Mouse (Mus musculus): ENCODE results near the gene Col19a1. TPM values are rescaled to one million over a fixed set of nuclear protein-coding genes. Genes with fewer than 3 reads are reported as not detected.

Gene Col19a1
- polyA plus RNA-seq, 1 experiment: not detected

GRCm38 (mm10) chr1:24484161-24484560 is 103.1 kb downstream of the Col19a1 start:
- Histone ChIP-seq H3K4me3 (ENCODE audit: insufficient read depth, low read depth, low read length) (no peak overlapping the region), H3K27ac (ENCODE audit: insufficient read depth, low read depth, low read length) (no peak overlapping the region), H3K4me1 (ENCODE audit: control insufficient read depth, insufficient read depth, low read length) (no peaks in the 10 kb centered on the region)
- WGBS: 44% methylated on average over 5 of the region's 5 CpGs
- no peak for TF ChIP-seq POLR2A (IDR thresholded peaks at IDR 0.05; ENCODE audit: insufficient read depth, low read depth, low read length)

- H3K4me1 ChIP-seq (ENCODE audit: control insufficient read depth, insufficient read depth, low read length): no peaks in the 10 kb centered on the region
- WGBS: 83% methylated on average over 7 of the region's 7 CpGs
- no peak overlapping the region for H3K4me3 ChIP-seq (ENCODE audit: insufficient read depth, low read depth, low read length)
- TF ChIP-seq POLR2A (IDR thresholded peaks at IDR 0.05; ENCODE audit: insufficient read depth, low read depth, low read length): no peak
- no peak for TF ChIP-seq CTCF (IDR thresholded peaks at IDR 0.05; ENCODE audit: insufficient read depth, low read depth, low read length)
- no peak overlapping the region for H3K27ac ChIP-seq (ENCODE audit: insufficient read depth, low read depth, low read length)
These were observed 116.1 kb downstream of the Col19a1 start for GRCm38 (mm10) chr1:24471096-24471710.

- H3K4me3 ChIP-seq (ENCODE audit: insufficient read depth, low read depth, low read length): no peak overlapping the region
- 71% methylated on average over 5 of the region's 5 CpGs for WGBS
- no peak overlapping the region for H3K27ac ChIP-seq (ENCODE audit: insufficient read depth, low read depth, low read length)
- H3K4me1 ChIP-seq (ENCODE audit: control insufficient read depth, insufficient read depth, low read length): no peaks in the 10 kb centered on the region
- no peak for TF ChIP-seq POLR2A (IDR thresholded peaks at IDR 0.05; ENCODE audit: insufficient read depth, low read depth, low read length)
- TF ChIP-seq CTCF (IDR thresholded peaks at IDR 0.05; ENCODE audit: insufficient read depth, low read depth, low read length): no peak
These were observed 116.6 kb downstream of the Col19a1 start for GRCm38 (mm10) chr1:24470633-24471032.

GRCm38 (mm10) chr1:24461305-24461887 is 125.9 kb downstream of the Col19a1 start:
- Histone ChIP-seq H3K4me1 (ENCODE audit: control insufficient read depth, insufficient read depth, low read length) (no peaks in the 10 kb centered on the region), H3K27ac (ENCODE audit: insufficient read depth, low read depth, low read length) (no peak overlapping the region)

GRCm38 (mm10) chr1:24458015-24458414 is 129.3 kb downstream of the Col19a1 start:
- no peak overlapping the region for H3K27ac ChIP-seq (ENCODE audit: insufficient read depth, low read depth, low read length)
- H3K4me1 ChIP-seq (ENCODE audit: control insufficient read depth, insufficient read depth, low read length): peaks cover 3% of the 10 kb centered on the region; the same call in 1 of the 2 replicates
- 76% methylated on average over 2 of the region's 2 CpGs for WGBS
- H3K4me3 ChIP-seq (ENCODE audit: insufficient read depth, low read depth, low read length): no peak overlapping the region
- TF ChIP-seq CTCF (IDR thresholded peaks at IDR 0.05; ENCODE audit: insufficient read depth, low read depth, low read length): no peak
- TF ChIP-seq POLR2A (IDR thresholded peaks at IDR 0.05; ENCODE audit: insufficient read depth, low read depth, low read length): no peak

More at GRCm38 (mm10) chr1:24461305-24461887, 125.9 kb downstream of the Col19a1 start:
- TF ChIP-seq POLR2A (IDR thresholded peaks at IDR 0.05; ENCODE audit: insufficient read depth, low read depth, low read length) (no peak), CTCF (IDR thresholded peaks at IDR 0.05; ENCODE audit: insufficient read depth, low read depth, low read length) (no peak)
- WGBS: 79% methylated on average over 3 of the region's 3 CpGs
- H3K4me3 ChIP-seq (ENCODE audit: insufficient read depth, low read depth, low read length): no peak overlapping the region

- 39% methylated on average over 10 of the region's 10 CpGs for WGBS
- peaks cover 3% of the 10 kb centered on the region; the same call in 1 of the 2 replicates for H3K4me1 ChIP-seq (ENCODE audit: control insufficient read depth, insufficient read depth, low read length)
- H3K27ac ChIP-seq (ENCODE audit: insufficient read depth, low read depth, low read length): peak overlapping the region; percentile 21; the same call in 1 of the 2 replicates
- H3K4me3 ChIP-seq (ENCODE audit: insufficient read depth, low read depth, low read length): no peak overlapping the region
- TF ChIP-seq CTCF (IDR thresholded peaks at IDR 0.05; ENCODE audit: insufficient read depth, low read depth, low read length) (no peak), POLR2A (IDR thresholded peaks at IDR 0.05; ENCODE audit: insufficient read depth, low read depth, low read length) (no peak)
These were observed 134.6 kb downstream of the Col19a1 start for GRCm38 (mm10) chr1:24452572-24453269.

DNA sequence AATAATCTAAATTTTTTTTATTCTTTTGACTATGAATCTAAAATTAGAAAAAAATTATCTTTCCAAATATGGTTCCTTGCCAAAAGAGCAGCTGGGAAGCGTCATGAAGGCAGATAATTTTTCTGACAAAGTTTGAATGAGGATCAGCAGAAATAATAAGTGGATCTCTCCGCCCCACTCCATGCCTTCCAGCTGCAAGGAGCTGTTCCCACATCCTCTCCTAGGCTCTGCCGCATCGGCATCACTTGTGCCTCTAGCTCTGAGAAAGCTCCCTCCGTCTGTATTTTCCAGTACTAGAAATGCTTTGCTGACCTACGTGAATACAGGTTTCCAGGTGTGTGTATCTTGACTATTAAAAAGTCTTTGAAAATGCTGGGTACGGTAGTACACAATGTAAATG is 135.1 kb downstream of the Col19a1 start:
- 35% methylated on average over 7 of the region's 7 CpGs for WGBS
- Histone ChIP-seq H3K27ac (ENCODE audit: insufficient read depth, low read depth, low read length) (peak overlapping the region; percentile 21; the same call in 1 of the 2 replicates), H3K4me3 (ENCODE audit: insufficient read depth, low read depth, low read length) (no peak overlapping the region), H3K4me1 (ENCODE audit: control insufficient read depth, insufficient read depth, low read length) (peaks cover 3% of the 10 kb centered on the region; the same call in 1 of the 2 replicates)
- no peak for TF ChIP-seq POLR2A (IDR thresholded peaks at IDR 0.05; ENCODE audit: insufficient read depth, low read depth, low read length)
- no peak for TF ChIP-seq CTCF (IDR thresholded peaks at IDR 0.05; ENCODE audit: insufficient read depth, low read depth, low read length)

DNA sequence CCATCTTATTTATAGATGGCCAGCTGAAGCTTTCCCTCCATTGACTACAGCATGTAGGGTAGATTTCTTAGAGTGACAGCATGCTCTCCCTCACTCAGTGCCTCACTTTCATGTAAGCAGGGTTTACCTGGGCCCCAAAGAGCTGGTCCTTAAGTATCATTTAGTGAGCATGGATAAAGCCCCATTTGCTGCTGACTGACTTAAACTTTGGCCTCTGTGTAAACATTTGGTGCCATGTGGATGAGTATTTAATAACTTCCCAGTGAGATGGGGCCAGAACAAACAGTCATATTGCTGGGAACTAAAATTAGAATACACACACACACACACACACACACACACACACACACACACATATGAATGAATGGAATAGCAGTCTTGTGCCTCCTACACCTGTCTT is 149.8 kb downstream of the Col19a1 start:
- no peak overlapping the region for H3K4me3 ChIP-seq (ENCODE audit: insufficient read depth, low read depth, low read length)
- TF ChIP-seq POLR2A (IDR thresholded peaks at IDR 0.05; ENCODE audit: insufficient read depth, low read depth, low read length): no peak
- TF ChIP-seq CTCF (IDR thresholded peaks at IDR 0.05; ENCODE audit: insufficient read depth, low read depth, low read length): no peak
- H3K4me1 ChIP-seq (ENCODE audit: control insufficient read depth, insufficient read depth, low read length): no peaks in the 10 kb centered on the region
- H3K27ac ChIP-seq (ENCODE audit: insufficient read depth, low read depth, low read length): no peak overlapping the region

DNA sequence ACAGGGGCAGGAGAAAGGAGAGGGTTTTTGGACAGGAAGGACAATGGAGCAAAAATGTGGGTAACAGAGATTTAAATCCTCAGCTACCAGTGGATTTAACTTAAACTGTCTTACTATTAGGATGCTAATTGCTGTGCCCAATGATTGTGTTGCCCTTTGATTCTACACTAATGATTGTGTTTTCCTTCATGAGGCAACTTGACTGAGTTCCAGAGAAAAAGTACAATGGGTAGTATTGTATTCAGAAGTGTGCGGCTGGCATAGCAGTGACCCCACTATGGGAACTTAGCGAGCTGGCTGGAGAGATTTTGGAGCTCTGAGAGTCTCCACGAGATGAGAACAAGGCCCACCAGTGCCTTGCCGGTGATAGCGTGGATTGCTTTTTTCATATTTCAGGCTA is 159.0 kb downstream of the Col19a1 start:
- 52% methylated on average over 5 of the region's 5 CpGs for WGBS
- Histone ChIP-seq H3K27ac (ENCODE audit: insufficient read depth, low read depth, low read length) (no peak overlapping the region), H3K4me1 (ENCODE audit: control insufficient read depth, insufficient read depth, low read length) (no peaks in the 10 kb centered on the region), H3K4me3 (ENCODE audit: insufficient read depth, low read depth, low read length) (no peak overlapping the region)
- TF ChIP-seq CTCF (IDR thresholded peaks at IDR 0.05; ENCODE audit: insufficient read depth, low read depth, low read length): no peak
- no peak for TF ChIP-seq POLR2A (IDR thresholded peaks at IDR 0.05; ENCODE audit: insufficient read depth, low read depth, low read length)
